Mouse (Mus musculus) lung, postnatal 36 days (tissue): ENCODE data around the gene Gm9970.
"Not testable (repeated sequence)": the region's sequence is repeated elsewhere in the genome, so short reads cannot be mapped to it uniquely, and the experiment has no call there.

Experiments
- DNase-seq: peaks from one replicate; pipeline ENCODE4 v3.0.0; 2022; ENCODE audit warnings: mixed read lengths

Gm9970 gene

DNA sequence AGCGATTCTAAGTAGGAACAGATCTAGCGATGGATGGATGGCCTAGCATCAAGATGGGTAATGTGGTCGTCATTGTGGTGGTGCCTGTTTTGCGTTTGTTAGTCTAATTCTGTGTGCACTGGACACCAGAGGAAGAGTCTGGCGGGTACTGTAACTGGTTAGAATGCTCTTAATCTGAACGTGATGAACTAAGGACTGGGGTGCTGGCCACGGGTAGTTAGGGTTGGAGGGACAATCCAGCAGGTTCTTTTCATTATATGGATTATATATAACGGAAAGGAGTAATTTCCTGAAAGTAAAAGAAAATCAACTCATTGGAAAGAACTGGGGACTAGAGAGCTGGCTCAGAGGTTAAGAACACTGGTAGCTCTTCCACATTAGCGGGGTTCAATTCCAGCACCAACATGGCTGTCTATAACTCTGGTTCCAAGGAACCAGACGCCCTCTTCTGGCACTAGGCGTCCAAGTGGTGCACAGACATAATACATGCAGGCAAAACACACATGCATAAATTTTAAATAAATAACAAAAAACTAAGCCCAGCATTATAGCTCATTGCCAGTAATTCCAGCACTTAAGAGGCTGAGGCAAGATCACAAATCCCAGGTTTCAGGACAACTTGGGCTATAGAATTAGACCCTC is 19.6 kb downstream of the Gm9970 start:
- DNase-seq = peak; percentile 71

- peak; percentile 97 for DNase-seq
Observed at GRCm38 (mm10) chr5:31220448-31221303, 20.4 kb downstream of the Gm9970 start, which contains the start of gene Ppm1g. Gene Ppm1g (minus strand): TSS chr5:31220687.

DNA sequence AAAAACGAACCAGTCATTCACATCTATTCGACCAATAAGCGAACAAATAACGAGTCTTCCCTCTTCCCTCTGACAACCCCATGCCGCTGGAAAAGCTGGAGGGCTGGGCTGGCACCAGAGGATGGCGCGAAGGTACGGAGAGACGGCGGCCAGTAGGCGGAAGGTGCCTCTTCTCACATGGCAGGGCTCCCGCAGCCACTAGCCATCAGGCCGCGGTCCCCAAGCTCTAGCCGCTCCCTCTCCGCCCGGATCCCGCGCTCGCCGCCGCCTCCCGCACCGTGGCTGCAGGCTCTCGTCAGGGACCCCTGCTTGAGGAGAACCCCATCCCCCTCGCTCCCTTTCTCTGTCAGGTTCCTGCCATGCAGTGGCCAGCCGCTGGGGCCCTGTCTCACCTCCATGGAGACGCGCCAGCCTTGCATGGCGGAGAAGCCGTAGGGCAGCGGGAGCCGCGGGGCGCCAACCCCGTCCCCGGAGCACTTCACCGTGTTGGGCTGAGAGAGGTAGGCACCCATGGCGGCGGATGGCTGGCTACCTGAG is 21.1 kb downstream of the Gm9970 start:
- DNase-seq = peak; percentile 32

DNA sequence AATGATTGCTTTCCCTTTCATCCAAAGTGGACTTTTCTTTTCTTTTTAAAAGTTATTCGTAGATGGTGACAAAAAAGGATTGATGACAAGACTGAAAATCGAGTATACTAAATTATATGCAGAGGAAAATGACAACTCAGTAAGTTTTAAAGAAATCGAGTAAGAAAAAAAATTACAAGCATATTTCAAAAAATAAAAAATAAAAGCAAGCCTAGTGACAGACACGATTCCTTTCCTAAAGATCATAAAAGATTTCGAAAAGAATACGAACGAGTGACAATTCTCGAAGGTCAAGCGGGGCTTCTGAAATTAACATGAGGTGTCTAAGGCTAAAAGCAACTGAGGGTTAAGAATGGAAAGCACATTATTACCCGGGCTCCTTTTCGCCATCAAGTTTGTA is 21.6 kb downstream of the Gm9970 start:
- DNase-seq = no peak

GRCm38 (mm10) chr5:31219070-31219469 is 22.0 kb downstream of the Gm9970 start:
- DNase-seq = peak; percentile 35

DNA sequence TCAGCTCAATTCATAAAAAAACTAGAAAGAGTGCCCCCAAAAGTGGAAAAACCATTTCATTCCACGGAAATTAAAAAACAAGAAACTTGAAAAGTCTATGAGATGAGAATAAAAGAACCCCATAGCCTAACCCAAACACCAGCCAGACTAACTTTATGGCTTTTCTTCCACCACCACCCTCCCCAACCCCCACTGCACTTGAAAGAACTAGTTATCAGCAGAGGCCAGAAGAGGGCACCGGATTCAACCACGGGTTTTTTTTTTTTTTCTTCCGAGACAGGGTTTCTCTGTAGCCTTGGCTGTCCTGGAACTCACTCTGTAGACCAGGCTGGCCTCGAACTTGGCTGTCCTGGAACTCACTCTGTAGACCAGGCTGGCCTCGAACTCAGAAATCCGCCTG is 22.7 kb downstream of the Gm9970 start:
- peak; percentile 40 for DNase-seq

DNA sequence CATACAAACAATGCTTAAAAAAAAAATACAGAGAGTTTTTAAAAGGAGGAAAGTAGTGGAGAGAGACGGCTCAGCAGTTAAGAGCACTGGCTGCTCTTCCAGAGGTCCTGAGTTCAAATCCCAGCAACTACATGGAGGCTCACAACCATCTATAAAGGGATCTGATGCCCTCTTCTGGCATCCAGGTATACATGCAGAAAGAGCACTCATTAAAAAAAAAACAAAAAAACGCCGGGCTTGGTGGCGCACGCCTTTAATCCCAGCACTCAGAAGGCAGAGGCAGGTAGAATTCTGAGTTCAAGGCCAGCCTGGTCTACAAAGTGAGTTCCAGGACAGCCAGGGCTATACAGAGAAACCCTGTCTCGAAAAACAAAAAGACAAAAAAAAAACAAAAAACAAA is 24.5 kb downstream of the Gm9970 start:
- DNase-seq = not testable (repeated sequence)

DNA sequence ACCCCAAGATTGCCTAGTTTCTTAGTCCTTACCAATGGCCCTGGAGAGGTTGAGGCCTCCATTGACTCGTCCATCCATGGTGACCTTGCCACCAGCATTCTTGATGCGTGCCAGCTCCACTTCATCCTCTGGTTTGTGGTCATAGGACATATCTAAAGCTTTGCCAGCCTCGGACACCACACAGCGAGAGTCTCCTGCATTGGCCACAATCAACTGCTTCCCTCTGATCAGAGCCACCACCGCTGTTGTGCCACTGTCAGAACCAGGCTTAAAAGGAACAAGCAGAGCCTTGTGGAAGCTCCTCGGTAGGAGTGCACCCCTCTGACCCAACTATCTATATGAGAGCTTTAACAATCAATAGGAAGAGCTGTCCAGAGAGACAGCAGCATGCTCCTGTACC is 36.6 kb downstream of the Gm9970 start:
- no peak for DNase-seq

- DNase-seq = no peak
Observed at GRCm38 (mm10) chr5:31203866-31204265, 37.2 kb downstream of the Gm9970 start.

GRCm38 (mm10) chr5:31202933-31203332 is 38.1 kb downstream of the Gm9970 start:
- no peak for DNase-seq

DNA sequence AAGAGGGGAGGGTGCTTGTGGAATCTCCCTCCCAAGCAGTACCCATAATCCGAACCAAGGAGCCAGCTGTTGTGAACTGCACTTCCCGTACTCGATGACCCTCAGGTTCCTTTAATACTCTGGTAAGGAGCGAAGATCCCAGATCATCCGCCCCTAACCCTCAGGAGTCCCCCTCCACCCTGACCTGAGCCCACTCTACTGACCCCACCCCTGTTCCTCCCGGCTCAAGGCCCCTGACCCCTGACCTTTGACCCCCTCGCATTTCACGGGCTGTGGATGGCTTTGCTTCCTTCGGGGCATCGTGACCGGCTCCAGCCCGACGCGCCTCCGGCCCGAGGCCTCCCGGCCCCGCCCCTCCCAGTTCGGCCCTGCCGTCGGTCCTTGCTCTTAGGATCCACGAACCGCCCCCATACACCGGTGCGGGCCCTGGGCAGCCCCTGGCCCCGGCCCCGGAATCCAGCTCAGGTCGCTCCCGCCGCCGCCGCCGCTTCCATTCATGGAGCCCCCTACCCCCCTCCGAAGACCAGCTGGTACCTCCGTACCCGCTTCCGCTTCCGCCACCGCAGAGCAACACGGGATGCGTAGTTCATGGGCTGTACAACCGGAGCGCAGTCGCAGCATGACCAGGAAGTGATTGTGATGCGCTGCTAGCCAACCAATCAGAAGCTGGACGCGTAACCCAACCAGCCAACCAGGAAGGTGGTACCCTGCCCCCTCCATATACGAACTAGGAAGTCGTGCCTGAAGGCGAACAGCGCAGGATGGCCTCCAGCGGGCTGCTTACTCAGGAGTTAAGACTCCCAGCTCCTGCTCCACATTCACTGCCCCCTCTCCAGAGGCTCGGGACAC is 39.1 kb downstream of the Gm9970 start, which contains the start of gene Zfp513:
Gene Zfp513, minus strand, starts transcription at position 562 of the 849 bp plus-strand sequence.
- peak; percentile 99 for DNase-seq

- no peak for DNase-seq
Observed at GRCm38 (mm10) chr5:31201042-31201741, 39.8 kb downstream of the Gm9970 start.

DNA sequence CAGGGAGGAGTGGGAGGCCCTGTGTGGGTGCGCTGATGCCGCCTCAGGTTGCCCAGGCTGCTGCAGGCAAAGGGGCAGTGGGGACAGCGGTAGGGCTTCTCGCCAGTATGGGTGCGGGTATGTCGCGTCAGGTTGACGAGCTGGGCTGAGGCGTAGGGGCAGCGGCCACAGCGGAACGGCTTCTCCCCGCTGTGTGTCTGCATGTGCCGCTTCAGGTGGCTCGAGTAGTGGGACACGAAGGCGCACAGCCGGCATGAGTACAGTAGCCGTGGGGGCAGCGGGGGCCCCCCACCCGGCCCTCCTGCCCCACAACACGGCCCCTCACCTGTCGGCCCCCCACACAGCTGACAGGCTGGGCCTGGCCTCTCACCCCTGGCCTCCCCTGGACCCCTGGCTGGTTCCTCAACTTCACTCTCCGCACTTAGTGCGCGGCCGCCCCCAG is 40.7 kb downstream of the Gm9970 start:
- no peak for DNase-seq

GRCm38 (mm10) chr5:31199893-31200292 is 41.1 kb downstream of the Gm9970 start:
- DNase-seq = no peak

- no peak for DNase-seq
Observed at GRCm38 (mm10) chr5:31199321-31199892, 41.6 kb downstream of the Gm9970 start.

- no peak for DNase-seq
Observed at GRCm38 (mm10) chr5:31198616-31199320, 42.3 kb downstream of the Gm9970 start.

DNA sequence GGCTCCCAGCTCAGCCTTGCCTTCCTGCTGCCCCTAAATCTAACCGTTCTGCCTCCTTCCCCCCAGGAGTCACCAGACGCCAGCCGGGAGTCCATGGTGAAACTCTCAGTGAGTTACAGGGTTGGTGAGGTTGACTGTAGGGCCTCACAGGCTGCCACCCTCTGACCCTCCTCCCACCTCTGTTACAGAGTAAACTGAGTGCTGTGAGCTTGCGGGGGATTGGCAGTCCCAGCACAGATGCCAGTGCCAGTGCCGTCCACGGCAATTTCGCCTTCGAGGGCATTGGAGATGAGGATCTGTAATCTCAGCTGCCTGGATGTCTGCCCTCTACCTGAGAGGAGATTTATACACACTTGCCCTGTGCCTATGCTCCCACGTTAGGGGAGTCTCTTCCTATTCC is 42.9 kb downstream of the Gm9970 start:
- DNase-seq = no peak

DNA sequence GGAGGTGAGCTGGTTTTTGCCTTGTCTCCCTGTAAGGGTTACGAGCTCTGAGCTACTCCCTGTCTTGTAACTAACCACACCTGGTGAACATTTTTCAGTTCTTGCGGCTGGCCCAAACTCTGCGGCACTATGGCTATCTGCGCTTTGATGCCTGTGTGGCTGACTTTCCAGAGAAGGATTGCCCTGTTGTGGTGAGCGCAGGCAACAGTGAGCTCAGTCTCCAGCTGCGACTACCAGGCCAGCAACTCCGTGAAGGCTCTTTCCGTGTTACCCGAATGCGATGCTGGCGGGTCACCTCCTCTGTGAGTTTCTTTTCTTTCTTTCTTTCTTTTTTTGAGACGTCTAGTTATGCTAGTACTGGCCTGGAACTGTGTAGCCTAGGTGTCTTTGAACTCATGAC is 44.0 kb downstream of the Gm9970 start:
- DNase-seq = no peak

- no peak for DNase-seq
Observed at GRCm38 (mm10) chr5:31196207-31196606, 44.8 kb downstream of the Gm9970 start.

- no peak for DNase-seq
Observed at GRCm38 (mm10) chr5:31195671-31196070, 45.4 kb downstream of the Gm9970 start.
